Mouse (Mus musculus) liver, postnatal 0 days (tissue): ENCODE results near the gene Apba3. TPM values are rescaled to one million over a fixed set of nuclear protein-coding genes. Genes with fewer than 3 reads are reported as not detected.

Experiments
- ATAC-seq: fragments of 200-750 bp; cut with Nextera tagmentation; 2 replicates; pipeline ENCODE4 v1.8.0; 2017; ENCODE audit warnings: mild to moderate bottlenecking, moderate library complexity
- DNase-seq: peaks from one replicate; pipeline ENCODE4 v3.0.0-alpha.2; 2016
- H3K27ac ChIP-seq: fragments of 300-500 bp; sonication (generic); 2 replicates; pipeline ENCODE4 v1.5.1; 2014; ENCODE audit warnings: antibody characterized with exemption, moderate library complexity, mild to moderate bottlenecking, low read depth
- H3K27me3 ChIP-seq: fragments of 300-500 bp; sonication (generic); 2 replicates; pipeline ENCODE4 v1.6.1; 2014; ENCODE audit warnings: low read length, control low read depth, mixed read lengths; ENCODE audit not compliant: insufficient read depth
- H3K36me3 ChIP-seq: fragments of 300-500 bp; sonication (generic); replicated peaks from 2 replicates; pipeline ENCODE4 v1.6.1; 2014; ENCODE audit warnings: mild to moderate bottlenecking, control low read depth, low read length, moderate library complexity, mixed read lengths; ENCODE audit not compliant: insufficient read depth
- H3K4me1 ChIP-seq: fragments of 300-500 bp; sonication (generic); 2 replicates; pipeline ENCODE4 v1.6.1; 2014; ENCODE audit warnings: antibody characterized with exemption, mild to moderate bottlenecking, control low read depth; ENCODE audit not compliant: insufficient read depth
- H3K4me2 ChIP-seq: fragments of 300-500 bp; sonication (generic); 2 replicates; pipeline ENCODE4 v1.6.1; 2014; ENCODE audit warnings: low read depth, mild to moderate bottlenecking, low read length, moderate library complexity, mixed read lengths
- H3K4me3 ChIP-seq: fragments of 300-500 bp; sonication (generic); 2 replicates; pipeline ENCODE4 v1.5.1; 2014; ENCODE audit warnings: low read depth, low read length
- H3K9ac ChIP-seq: fragments of 300-500 bp; sonication (generic); replicated peaks from 2 replicates; pipeline ENCODE4 v1.6.1; 2014; ENCODE audit warnings: mild to moderate bottlenecking, moderate library complexity
- H3K9me3 ChIP-seq: fragments of 300-500 bp; sonication (generic); 2 replicates; pipeline ENCODE4 v1.6.1; 2016; ENCODE audit warnings: mild to moderate bottlenecking, control low read depth, low read length, mixed read lengths
- CTCF ChIP-seq: sonication (generic); IDR thresholded peaks from 2 replicates; pipeline ENCODE4 v1.5.1; 2016; ENCODE audit warnings: antibody characterized with exemption, low read depth
- EP300 ChIP-seq: IDR thresholded peaks from 2 replicates; pipeline ENCODE4 v1.6.1; 2016; ENCODE audit warnings: antibody characterized with exemption, low read depth, mild to moderate bottlenecking
- WGBS: fragments of 180-500 bp; shearing (Covaris S2); extraction: QIAGEN DNeasy Blood & Tissue Kit; methylation state at CpG from one replicate; pipeline ENCODE4 v1.1.7; 2014; ENCODE audit not compliant: insufficient replicate concordance; 5-methylcytosine and 5-hydroxymethylcytosine counted together
- polyA plus RNA-seq: library from polyadenylated mRNA; unstranded; fragments of >200 nt; fragmentation: Nextera tagmentation; extraction: Ambion mirVana; gene quantifications from 2 replicates; pipeline ENCODE4 v1.2.1, GENCODE M21; 2015

Apba3 gene
- polyA plus RNA-seq, 1 experiment from 2014 or later = 23.2 TPM

DNA sequence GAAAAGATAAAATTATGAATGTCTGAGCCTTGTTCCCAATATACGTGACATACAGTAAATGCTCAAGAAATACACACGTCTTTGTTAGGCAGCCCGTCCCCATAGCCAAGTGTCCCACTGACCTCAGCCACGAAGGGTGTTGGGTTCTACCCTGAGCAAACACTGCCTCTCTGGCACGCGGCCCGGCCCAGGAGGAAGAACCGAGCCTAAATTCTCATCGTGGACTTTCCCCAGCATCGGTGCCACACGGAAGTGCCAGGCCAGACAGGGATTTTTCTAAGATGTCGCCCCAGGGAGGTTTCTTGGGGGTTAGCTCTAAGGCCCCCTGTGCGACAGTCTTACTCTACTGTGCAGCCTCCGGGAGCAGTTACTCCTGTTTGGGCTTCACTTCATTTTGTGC is 23.1 kb downstream of the Apba3 start:
- Histone ChIP-seq H3K4me1 (peaks cover 44% of the 10 kb centered on the region), H3K27me3 (peaks cover 1% of the 10 kb centered on the region), H3K36me3 (no peaks in the 10 kb centered on the region), H3K4me3 (no peak overlapping the region), H3K9ac (no peak overlapping the region), H3K27ac (no peak overlapping the region), H3K4me2 (peak overlapping the region; percentile 42; the same call in 1 of the 2 replicates), H3K9me3 (no peaks in the 10 kb centered on the region)
- WGBS = 65% methylated on average over 14 of the region's 14 CpGs
- ATAC-seq (no peak), DNase-seq (no peak)
- TF ChIP-seq CTCF (no peak), EP300 (no peak)

DNA sequence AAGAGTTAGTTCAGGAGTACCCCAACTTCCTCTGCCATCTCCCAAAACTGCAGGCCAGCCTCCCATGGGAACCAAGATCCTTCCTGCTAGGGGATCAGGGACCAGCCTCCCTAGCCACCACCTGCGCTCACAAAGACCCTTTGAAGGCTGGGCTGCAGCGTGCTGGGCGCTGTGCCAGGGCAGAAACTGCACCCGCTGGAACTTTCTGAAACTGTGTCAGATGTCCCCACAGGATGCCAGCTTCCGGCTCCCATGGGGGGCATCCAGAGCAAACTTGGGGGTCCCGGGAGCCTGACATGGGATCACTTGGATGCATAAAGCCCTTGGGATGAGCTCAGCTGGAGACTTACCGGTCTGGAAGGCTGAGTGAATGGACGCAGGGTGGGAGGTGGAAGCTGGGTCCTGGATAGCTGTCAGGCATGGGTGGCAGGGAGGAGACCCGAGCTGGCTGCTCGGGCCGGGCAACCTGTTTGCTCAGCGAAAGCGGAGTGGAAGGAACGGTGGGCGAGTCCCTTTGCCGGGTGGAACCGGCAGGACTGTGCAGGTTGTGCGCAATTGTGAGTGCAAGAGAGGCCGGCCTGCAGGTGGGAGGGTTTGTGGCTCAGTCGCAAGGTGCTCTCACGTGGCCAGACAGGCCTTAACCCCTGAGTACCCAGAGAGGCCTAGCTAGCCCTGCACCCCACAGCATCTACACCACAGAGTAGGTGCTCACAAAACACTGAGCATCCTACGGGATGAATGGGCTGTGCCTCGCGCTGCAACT is 24.1 kb downstream of the Apba3 start:
- ATAC-seq (no peak), DNase-seq (no peak)
- no peaks in the 10 kb centered on the region; the same call in 1 of the 2 replicates for H3K36me3 ChIP-seq
- WGBS = 47% methylated on average over 24 of the region's 24 CpGs
- H3K9ac ChIP-seq = no peak overlapping the region
- H3K27ac ChIP-seq = peak overlapping the region; percentile 44; the same call in 1 of the 2 replicates
- no peak overlapping the region for H3K4me3 ChIP-seq
- no peaks in the 10 kb centered on the region for H3K27me3 ChIP-seq
- TF ChIP-seq CTCF (no peak), EP300 (no peak)
- H3K9me3 ChIP-seq = no peaks in the 10 kb centered on the region
- peaks cover 50% of the 10 kb centered on the region for H3K4me1 ChIP-seq
- 0 out of 2 replicates have a peak overlapping the region, but pooled peaks have one; percentile 15 for H3K4me2 ChIP-seq

DNA sequence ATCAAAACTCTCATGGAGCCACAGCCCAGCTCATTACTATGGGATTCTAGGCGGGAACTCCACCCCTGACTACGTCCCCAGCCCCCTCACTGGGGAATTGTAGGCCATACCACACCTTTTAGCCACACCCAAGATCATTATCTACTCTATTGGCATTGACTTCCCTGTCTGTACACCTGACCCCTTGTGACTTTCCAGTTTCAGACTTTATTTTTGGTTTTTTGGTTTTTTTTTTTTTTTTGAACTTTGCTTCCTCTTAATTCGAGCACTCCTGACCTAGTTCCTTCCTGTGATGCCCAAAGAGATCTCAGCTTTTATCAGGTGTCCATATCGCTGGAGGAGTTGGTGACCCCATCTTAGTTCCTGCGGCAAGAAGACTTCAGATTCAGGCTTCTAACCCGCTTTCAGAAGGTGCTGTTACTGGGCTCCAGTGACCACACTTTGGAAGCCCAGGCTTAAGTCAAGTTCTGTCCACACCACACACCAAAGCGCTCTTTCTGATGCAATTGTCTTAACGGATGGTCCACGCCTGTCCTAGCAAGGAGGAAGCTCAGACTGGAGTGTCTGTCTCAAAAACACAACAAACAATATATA is 24.8 kb downstream of the Apba3 start, which contains the start of gene Tjp3:
TSS of gene Tjp3 (minus strand) at position 71 of the 594 bp plus-strand sequence.
- Histone ChIP-seq H3K27ac (peak within 1 kb of the TSS; percentile 58; the same call in 1 of the 2 replicates), H3K4me2 (0 out of 2 replicates have a peak within 1 kb of the TSS, but pooled peaks have one; percentile 15), H3K4me1 (peaks cover 53% of the 10 kb centered on the region), H3K9me3 (no peaks in the 10 kb centered on the region), H3K9ac (no peak within 1 kb of the TSS), H3K4me3 (no peak within 1 kb of the TSS), H3K36me3 (no peaks in the 10 kb centered on the region; the same call in 1 of the 2 replicates), H3K27me3 (no peaks in the 10 kb centered on the region)
- TF ChIP-seq CTCF (no peak), EP300 (no peak)
- ATAC-seq (no peak), DNase-seq (no peak)
- 52% methylated on average over 9 of the region's 9 CpGs for WGBS

DNA sequence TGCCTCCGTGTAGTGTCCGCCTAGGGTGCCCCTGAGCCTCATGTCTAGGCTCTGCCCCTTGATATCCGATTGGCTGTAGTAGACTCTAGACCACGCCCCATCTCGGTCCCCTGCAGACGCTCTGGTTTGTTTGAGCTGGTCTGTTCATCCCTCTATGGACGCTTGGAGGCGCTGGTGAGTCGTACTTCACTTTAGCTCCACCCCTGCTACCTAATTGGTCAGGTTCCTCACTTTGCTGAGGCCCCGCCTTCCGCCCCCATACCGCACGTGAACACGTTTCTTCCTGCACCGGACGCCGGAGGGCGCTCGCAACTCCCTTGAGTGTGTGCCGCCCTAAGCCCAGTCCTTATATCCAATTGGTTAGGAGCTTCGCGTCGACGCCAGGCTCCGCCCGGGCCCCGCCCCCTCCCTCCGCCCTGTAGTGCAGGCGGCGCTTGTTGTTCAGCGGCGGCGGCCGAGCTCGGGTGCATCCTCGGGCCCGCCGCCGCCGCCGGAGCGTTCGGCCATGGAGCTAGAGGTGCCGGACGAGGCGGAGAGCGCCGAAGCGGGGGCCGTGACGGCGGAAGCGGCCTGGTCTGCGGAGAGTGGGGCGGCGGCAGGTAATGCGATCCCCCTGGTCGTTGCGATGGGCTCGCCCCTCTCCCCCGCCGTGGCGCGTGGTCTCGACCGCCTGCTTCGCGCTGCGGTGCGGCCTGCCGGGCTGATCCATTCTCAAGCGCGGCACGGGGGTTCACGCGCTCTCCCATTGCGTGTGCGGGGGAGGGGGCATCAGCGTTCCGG is 26.0 kb downstream of the Apba3 start, which contains the start of gene Pip5k1c:
TSS of gene Pip5k1c (plus strand) at position 410 of the 780 bp plus-strand sequence.
- WGBS = under 1% methylated on average over 65 of the region's 80 CpGs
- TF ChIP-seq CTCF (peak; percentile 97), EP300 (no peak; the same call in 1 of the 2 replicates)
- Histone ChIP-seq H3K4me3 (peak within 1 kb of the TSS; percentile 72), H3K9ac (peak within 1 kb of the TSS; percentile 73), H3K27me3 (no peaks in the 10 kb centered on the region), H3K4me2 (peak within 1 kb of the TSS; percentile 96), H3K9me3 (no peaks in the 10 kb centered on the region), H3K36me3 (no peaks in the 10 kb centered on the region; the same call in 1 of the 2 replicates), H3K4me1 (peaks cover 61% of the 10 kb centered on the region), H3K27ac (peak within 1 kb of the TSS; percentile 94)
- ATAC-seq (peak; percentile 95), DNase-seq (peak; percentile 100)

DNA sequence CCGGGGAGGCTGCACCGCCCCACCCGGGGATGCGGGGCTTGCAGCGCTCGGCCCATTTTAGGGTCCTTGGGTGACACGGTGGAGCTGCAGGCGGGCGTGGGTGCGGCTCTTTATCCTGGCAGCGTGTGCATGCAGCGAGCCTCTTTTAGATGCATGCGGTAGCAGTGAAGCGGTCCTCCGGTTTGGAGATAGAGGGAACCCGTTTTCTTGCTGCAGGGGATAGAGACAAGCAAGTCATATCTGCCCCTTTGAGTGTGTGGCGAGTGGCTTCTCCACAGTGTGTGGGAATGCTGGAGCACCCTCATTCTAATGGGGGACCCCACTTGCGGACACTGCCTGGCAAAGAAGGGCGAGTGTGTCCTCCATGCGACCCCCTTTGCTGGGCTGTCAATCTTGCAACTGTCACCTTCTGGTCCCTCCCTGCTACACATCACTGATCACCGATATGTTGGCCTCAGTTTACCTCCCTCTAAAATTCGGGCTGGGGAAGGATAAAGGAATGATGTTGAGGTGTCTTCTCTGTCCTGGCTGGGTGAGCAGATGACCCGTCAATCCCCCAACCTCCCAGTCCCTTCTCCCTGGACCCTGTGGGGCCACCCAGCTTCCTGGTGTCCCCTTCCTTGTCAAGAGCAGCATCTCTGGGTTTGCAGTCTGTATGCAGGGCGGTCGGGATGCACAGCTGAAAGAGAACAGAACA is 26.7 kb downstream of the Apba3 start:
- no peaks in the 10 kb centered on the region for H3K27me3 ChIP-seq
- H3K9me3 ChIP-seq = no peaks in the 10 kb centered on the region
- peak overlapping the region; percentile 96 for H3K4me2 ChIP-seq
- peak overlapping the region; percentile 73 for H3K9ac ChIP-seq
- H3K4me1 ChIP-seq = peaks cover 68% of the 10 kb centered on the region
- no peak for TF ChIP-seq EP300
- 0 out of 2 replicates have a peak, but pooled peaks have one; percentile 0 for TF ChIP-seq CTCF
- H3K36me3 ChIP-seq = no peaks in the 10 kb centered on the region; the same call in 1 of the 2 replicates
- DNase-seq (no peak), ATAC-seq (no peak; the same call in 1 of the 2 replicates)
- WGBS = 3% methylated on average over 25 of the region's 25 CpGs
- H3K4me3 ChIP-seq = peak overlapping the region; percentile 72
- H3K27ac ChIP-seq = peak overlapping the region; percentile 94
